Mouse (Mus musculus) heart, postnatal 25 days (tissue): Measurements from ENCODE around the gene Ehd1. TPM values are rescaled to one million over a fixed set of nuclear protein-coding genes. Genes with fewer than 3 reads are reported as not detected.

Source experiments
- DNase-seq: peaks from one replicate; pipeline ENCODE4 v3.0.0; 2022; ENCODE audit warnings: low spot score
- intact Hi-C: fragments of 180-260 bp; cut with DNase I; formaldehyde crosslinking; loops from one replicate; pipeline ENCODE4 v1.15.1; 2025
- microRNA-seq: library from miRNA; unstranded; fragments of <30 nt; microRNA quantifications from one replicate; pipeline ENCODE4 v1.2.0, GENCODE M21; 2022
- total RNA-seq, 2 experiments: library from RNA; stranded (reverse); gene quantifications; 2 replicates each; pipeline ENCODE4 v1.2.3; 2021

The Ehd1 gene
- total RNA-seq, 2 experiments from 2014 or later = 119 to 139 TPM

- no peak for DNase-seq
- intact Hi-C loops = no loop called here
Measured at GRCm38 (mm10) chr19:6342276-6342933, 65.9 kb downstream of the Ehd1 start.

- intact Hi-C loops = no loop called here
- DNase-seq = no peak
Measured at GRCm38 (mm10) chr19:6343066-6343925, 66.8 kb downstream of the Ehd1 start.

- intact Hi-C loops = no loop called here
- DNase-seq = no peak
Measured at GRCm38 (mm10) chr19:6343996-6344395, 67.5 kb downstream of the Ehd1 start.

GRCm38 (mm10) chr19:6346023-6346422 is 69.5 kb downstream of the Ehd1 start:
- intact Hi-C loops = no loop called here
- DNase-seq = no peak

GRCm38 (mm10) chr19:6346661-6347060 is 70.1 kb downstream of the Ehd1 start:
- intact Hi-C loops = no loop called here
- DNase-seq = no peak

- no peak for DNase-seq
- intact Hi-C loops = no loop called here
Measured at GRCm38 (mm10) chr19:6347615-6348014, 71.1 kb downstream of the Ehd1 start.

- intact Hi-C loops = no loop called here
- DNase-seq = no peak
Measured at GRCm38 (mm10) chr19:6348717-6349116, 72.2 kb downstream of the Ehd1 start.

GRCm38 (mm10) chr19:6349215-6349983 is 72.9 kb downstream of the Ehd1 start:
- intact Hi-C loops = no loop called here
- no peak for DNase-seq

Small RNA genes lying within 50 kb of the gene (microRNA-seq; reads per million reads assigned to microRNA genes)
- gene Mir192 (32.5 reads per million, percentile 43 among the genes with 10 or more reads in this experiment), gene Mir194-2 (24.2 reads per million, percentile 39 among the genes with 10 or more reads in this experiment), gene Mir6989 (1.1 reads per million)

Other genes starting within 250 kb of the Ehd1 start
- 10 to 100 TPM; 20.6 to 22.4 TPM for gene Syvn1, start 230.1 kb upstream of the Ehd1 start, total RNA-seq
- gene Mrpl49, start 218.9 kb upstream of the Ehd1 start, total RNA-seq = 10 to 100 TPM; 39.0 to 39.2 TPM
- gene Fau, start 218.9 kb upstream of the Ehd1 start, total RNA-seq = 100 to 1,000 TPM; 499 to 563 TPM
- gene Znhit2, start 215.5 kb upstream of the Ehd1 start, total RNA-seq = 10 to 100 TPM; 11.9 to 12.4 TPM
- 1 to 10 TPM; 4.2 to 5.1 TPM for gene Tm7sf2, start 208.4 kb upstream of the Ehd1 start, total RNA-seq
- 10 to 100 TPM; 23.0 to 25.3 TPM for gene Vps51, start 199.5 kb upstream of the Ehd1 start, total RNA-seq
- gene Tmem262, start 196.7 kb upstream of the Ehd1 start, total RNA-seq = not detected
- not detected for gene Gm28374, start 194.5 kb upstream of the Ehd1 start, total RNA-seq
- 10 to 100 TPM; 16.4 to 19.4 TPM for gene Zfpl1, start 191.8 kb upstream of the Ehd1 start, total RNA-seq
- under 1 TPM; 0.21 to 0.42 TPM for gene Cdca5, start 191.7 kb upstream of the Ehd1 start, total RNA-seq
- gene AC131692.1, start 182.3 kb upstream of the Ehd1 start, total RNA-seq = not detected
- gene Naaladl1, start 170.9 kb upstream of the Ehd1 start, total RNA-seq = not detected
- gene Sac3d1, start 158.1 kb upstream of the Ehd1 start, total RNA-seq = 1 to 10 TPM; 7.9 to 8.5 TPM
- gene Snx15, start 148.4 kb upstream of the Ehd1 start, total RNA-seq = 10 to 100 TPM; 13.7 to 15.1 TPM
- gene Batf2, start 135.7 kb upstream of the Ehd1 start, total RNA-seq = under 1 TPM; 0.78 to 0.87 TPM
- 10 to 100 TPM; 54.4 to 58.4 TPM for gene Arl2, start 135.2 kb upstream of the Ehd1 start, total RNA-seq
- gene Majin, start 92.3 kb upstream of the Ehd1 start, total RNA-seq = not detected
- not detected for gene Gpha2, start 50.3 kb upstream of the Ehd1 start, total RNA-seq
- gene Ppp2r5b, start 40.9 kb upstream of the Ehd1 start, total RNA-seq = 10 to 100 TPM; 33.6 to 38.0 TPM
- gene Atg2a, start 35.1 kb upstream of the Ehd1 start, total RNA-seq = 10 to 100 TPM; 22.0 to 22.2 TPM
- 10 to 100 TPM in 1 of 2 experiments, 1 to 10 TPM in 1; 9.4 to 12.0 TPM for gene Cdc42bpg, start 29.7 kb downstream of the Ehd1 start, total RNA-seq
- gene Men1, start 58.3 kb downstream of the Ehd1 start, total RNA-seq = 10 to 100 TPM; 12.4 to 14.5 TPM
- gene Map4k2, start 64.4 kb downstream of the Ehd1 start, total RNA-seq = 10 to 100 TPM; 42.6 to 44.3 TPM
- gene Sf1, start 87.0 kb downstream of the Ehd1 start, total RNA-seq = 10 to 100 TPM; 76.1 to 88.8 TPM
- 1,000 to 10,000 TPM; 1,128 to 1,145 TPM for gene Pygm, start 107.7 kb downstream of the Ehd1 start, total RNA-seq
- gene Rasgrp2, start 122.6 kb downstream of the Ehd1 start, total RNA-seq = 10 to 100 TPM; 43.2 to 55.2 TPM
- gene Nrxn2, start 142.0 kb downstream of the Ehd1 start, total RNA-seq = 1 to 10 TPM; 3.4 to 4.4 TPM